28 mouse cellular contexts compared by ENCODE assay signal in the genomic region with DNA sequence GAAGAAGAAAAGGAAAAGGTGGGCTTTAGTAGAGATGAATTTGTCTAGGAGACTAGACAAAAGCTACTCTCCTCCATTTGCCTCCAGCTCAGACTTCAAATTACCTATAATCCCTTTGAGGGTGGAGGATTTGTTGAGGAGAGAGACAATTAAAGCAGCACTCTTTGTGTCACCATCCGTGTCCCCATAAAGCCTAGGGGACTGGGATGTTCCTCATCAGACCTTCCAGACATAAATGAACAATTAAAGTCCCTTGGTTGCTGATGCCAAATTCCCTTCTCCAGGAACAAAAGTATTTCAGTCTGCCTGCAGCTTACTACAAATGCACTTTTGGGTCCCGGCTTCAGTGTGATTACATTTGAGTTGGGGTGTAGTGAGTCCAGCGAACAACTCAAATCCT.
DNase-seq lines count a peak whose midpoint lies in the region; ATAC-seq and TF ChIP-seq lines count a peak whose summit lies in the region.
"Had no signal": no experiment of that assay in that cellular context is flagged by ENCODE, and none has a peak within 500 bp of the region (broad histone marks: within the 10 kb centered on the region; RNA-seq: fewer than 3 reads in every experiment).

No protein-coding gene starts in this region.

- H3K36me3 ChIP-seq in forebrain, embryonic 10.5 days (replicated peaks), result no peaks in the 10 kb centered on the region
- no peaks in the 10 kb centered on the region for H3K36me3 ChIP-seq in forebrain, embryonic 11.5 days (ENCODE audit: control insufficient read depth, insufficient read depth, low read length)
- no peaks in the 10 kb centered on the region for H3K36me3 ChIP-seq in hindbrain, embryonic 12.5 days
- H3K36me3 ChIP-seq in midbrain, embryonic 11.5 days (ENCODE audit: control insufficient read depth, insufficient read depth, low read length), result no peaks in the 10 kb centered on the region
- H3K36me3 ChIP-seq: embryonic facial prominence, embryonic 12.5 days; heart, embryonic 12.5 days; limb, embryonic 15.5 days; lung, embryonic 15.5 days; neural tube, embryonic 12.5 days had no signal

- H3K4me3 ChIP-seq in forebrain, embryonic 10.5 days, result no peak overlapping the region
- H3K4me3 ChIP-seq in forebrain, embryonic 11.5 days (ENCODE audit: low read depth, low read length), result no peak overlapping the region
- no peak overlapping the region for H3K4me3 ChIP-seq in hindbrain, embryonic 12.5 days
- no peak overlapping the region for H3K4me3 ChIP-seq in midbrain, embryonic 11.5 days (ENCODE audit: low read depth, low read length)
- no peak overlapping the region for H3K4me3 ChIP-seq in lung, adult 2 months (replicated peaks; ENCODE audit: extremely low read depth, low read depth, low read length)
- H3K4me3 ChIP-seq: embryonic facial prominence, embryonic 12.5 days; erythroblast, embryonic 14.5 days; heart, embryonic 12.5 days; limb, embryonic 15.5 days; lung, embryonic 15.5 days; megakaryocyte, embryonic 14.5 days; neural tube, embryonic 12.5 days had no signal

- TF ChIP-seq CTCF in brain, embryonic 14.5 days (IDR thresholded peaks at IDR 0.05; ENCODE audit: borderline replicate concordance, extremely low read depth, insufficient read depth, insufficient read length), result no peak
- TF ChIP-seq CTCF in lung, adult 2 months (IDR thresholded peaks at IDR 0.05; ENCODE audit: insufficient read depth, low read length), result no peak

- no peak for DNase-seq in forebrain, embryonic 10.5 days (ENCODE audit: extremely low spot score, low spot score)
- DNase-seq in forebrain, embryonic 11.5 days (ENCODE audit: low spot score), result no peak
- peak; percentile 56 for DNase-seq in brain, embryonic 14.5 days (ENCODE audit: low read depth)
- no peak for DNase-seq in midbrain, embryonic 11.5 days (ENCODE audit: low spot score, missing footprints)
- DNase-seq in cerebellum, adult 9-10 months, result no peak
- DNase-seq in thymus, postnatal 10 days (ENCODE audit: low spot score in 2 of 2), result no peak
- DNase-seq in lung, adult 2 months, result no peak
- DNase-seq: adrenal gland, adult 2 months; cerebellum, adult 18-20 months; cerebellum, postnatal 36 days; gastrocnemius, postnatal 25 days; heart, adult 18-20 months; heart, postnatal 10 days; layer of hippocampus, adult 9-11 months; lung, postnatal 36 days; thymus, adult 2 months had no signal

- no peaks in the 10 kb centered on the region for H3K9me3 ChIP-seq in forebrain, embryonic 10.5 days
- H3K9me3 ChIP-seq in forebrain, embryonic 11.5 days (ENCODE audit: control insufficient read depth, low read length), result no peaks in the 10 kb centered on the region
- H3K9me3 ChIP-seq in hindbrain, embryonic 12.5 days (replicated peaks), result no peaks in the 10 kb centered on the region
- H3K9me3 ChIP-seq in midbrain, embryonic 11.5 days (ENCODE audit: control insufficient read depth, low read length), result no peaks in the 10 kb centered on the region
- H3K9me3 ChIP-seq: embryonic facial prominence, embryonic 12.5 days; heart, embryonic 12.5 days; limb, embryonic 15.5 days; lung, embryonic 15.5 days; megakaryocyte, embryonic 14.5 days; neural tube, embryonic 12.5 days had no signal

- no peak overlapping the region for H3K4me2 ChIP-seq in forebrain, embryonic 11.5 days (ENCODE audit: low read depth, low read length, severe bottlenecking)
- no peak overlapping the region for H3K4me2 ChIP-seq in hindbrain, embryonic 12.5 days (replicated peaks)
- no peak overlapping the region for H3K4me2 ChIP-seq in midbrain, embryonic 11.5 days
- H3K4me2 ChIP-seq: embryonic facial prominence, embryonic 12.5 days; heart, embryonic 12.5 days; limb, embryonic 15.5 days; lung, embryonic 15.5 days; neural tube, embryonic 12.5 days had no signal

- 12% methylated on average over 3 of the region's 3 CpGs for WGBS in forebrain, embryonic 10.5 days
- WGBS in forebrain, embryonic 11.5 days, result 21% methylated on average over 3 of the region's 3 CpGs
- 64% methylated on average over 3 of the region's 3 CpGs for WGBS in hindbrain, embryonic 12.5 days
- WGBS in midbrain, embryonic 11.5 days, result 21% methylated on average over 3 of the region's 3 CpGs
- WGBS in lung, adult 2 months, result 63% methylated on average over 3 of the region's 3 CpGs

- no peak for TF ChIP-seq POLR2A in brain, embryonic 14.5 days (IDR thresholded peaks at IDR 0.05; ENCODE audit: borderline replicate concordance, extremely low read depth, insufficient read depth, insufficient read length, poor library complexity, severe bottlenecking)
- TF ChIP-seq POLR2A in lung, adult 2 months (IDR thresholded peaks at IDR 0.05; ENCODE audit: borderline replicate concordance, extremely low read depth, low read depth, low read length), result no peak

- H3K9ac ChIP-seq in forebrain, embryonic 11.5 days (ENCODE audit: low read length), result no peak overlapping the region; the same call in 1 of the 2 replicates
- no peak overlapping the region for H3K9ac ChIP-seq in hindbrain, embryonic 12.5 days
- H3K9ac ChIP-seq in midbrain, embryonic 11.5 days (ENCODE audit: low read length), result no peak overlapping the region
- H3K9ac ChIP-seq: embryonic facial prominence, embryonic 12.5 days; heart, embryonic 12.5 days; limb, embryonic 15.5 days; liver, embryonic 14.5 days; lung, embryonic 15.5 days; neural tube, embryonic 12.5 days had no signal

- H3K27ac ChIP-seq in forebrain, embryonic 10.5 days, result peak overlapping the region; percentile 60; the same call in 1 of the 2 replicates
- H3K27ac ChIP-seq in forebrain, embryonic 11.5 days (ENCODE audit: low read depth, low read length), result no peak overlapping the region
- H3K27ac ChIP-seq in hindbrain, embryonic 12.5 days, result peak overlapping the region; percentile 23; the same call in 1 of the 2 replicates
- 0 out of 2 replicates have a peak overlapping the region, but pooled peaks have one; percentile 20 for H3K27ac ChIP-seq in midbrain, embryonic 11.5 days (ENCODE audit: low read depth, low read length)
- H3K27ac ChIP-seq: kidney, postnatal 0 days; limb, embryonic 15.5 days; liver, embryonic 14.5 days; lung, embryonic 15.5 days; neural tube, embryonic 12.5 days; stomach, postnatal 0 days had no signal

- peaks cover 34% of the 10 kb centered on the region for H3K4me1 ChIP-seq in forebrain, embryonic 10.5 days
- H3K4me1 ChIP-seq in forebrain, embryonic 11.5 days (replicated peaks; ENCODE audit: control insufficient read depth, insufficient read depth, low read length), result peaks cover 12% of the 10 kb centered on the region
- H3K4me1 ChIP-seq in hindbrain, embryonic 12.5 days, result peaks cover 21% of the 10 kb centered on the region
- peaks cover 13% of the 10 kb centered on the region for H3K4me1 ChIP-seq in midbrain, embryonic 11.5 days (ENCODE audit: control insufficient read depth, insufficient read depth, low read length)
- no peaks in the 10 kb centered on the region for H3K4me1 ChIP-seq in lung, adult 2 months (ENCODE audit: control insufficient read depth, insufficient read depth, low read length)
- H3K4me1 ChIP-seq: limb, embryonic 15.5 days; lung, embryonic 15.5 days; megakaryocyte, embryonic 14.5 days had no signal

- H3K27me3 ChIP-seq in forebrain, embryonic 10.5 days (ENCODE audit: poor library complexity, severe bottlenecking), result no peaks in the 10 kb centered on the region
- no peaks in the 10 kb centered on the region for H3K27me3 ChIP-seq in forebrain, embryonic 11.5 days (ENCODE audit: control insufficient read depth, insufficient read depth, low read length)
- no peaks in the 10 kb centered on the region for H3K27me3 ChIP-seq in hindbrain, embryonic 12.5 days
- H3K27me3 ChIP-seq in midbrain, embryonic 11.5 days (ENCODE audit: control insufficient read depth, insufficient read depth, low read length), result no peaks in the 10 kb centered on the region
- H3K27me3 ChIP-seq: embryonic facial prominence, embryonic 12.5 days; heart, embryonic 12.5 days; limb, embryonic 15.5 days; lung, embryonic 15.5 days; megakaryocyte, embryonic 14.5 days; neural tube, embryonic 12.5 days; Patski had no signal

- no peak for ATAC-seq in forebrain, embryonic 11.5 days (replicated peaks; ENCODE audit: low FRiP score)
- no peak for ATAC-seq in hindbrain, embryonic 12.5 days (ENCODE audit: low FRiP score)
- no peak for ATAC-seq in midbrain, embryonic 11.5 days (ENCODE audit: low FRiP score)
- ATAC-seq: Patski had no signal
